Mouse (Mus musculus) ZHBTc4 (cell line): ENCODE measurements around the gene Myh9.
"Not testable (repeated sequence)": the region's sequence is repeated elsewhere in the genome, so short reads cannot be mapped to it uniquely, and the experiment has no call there.

ENCODE experiments used
- DNase-seq: peaks from one replicate; pipeline ENCODE4 v3.0.0-alpha.2; 2011; ENCODE audit warnings: low read depth, low spot score

Myh9 gene

DNA sequence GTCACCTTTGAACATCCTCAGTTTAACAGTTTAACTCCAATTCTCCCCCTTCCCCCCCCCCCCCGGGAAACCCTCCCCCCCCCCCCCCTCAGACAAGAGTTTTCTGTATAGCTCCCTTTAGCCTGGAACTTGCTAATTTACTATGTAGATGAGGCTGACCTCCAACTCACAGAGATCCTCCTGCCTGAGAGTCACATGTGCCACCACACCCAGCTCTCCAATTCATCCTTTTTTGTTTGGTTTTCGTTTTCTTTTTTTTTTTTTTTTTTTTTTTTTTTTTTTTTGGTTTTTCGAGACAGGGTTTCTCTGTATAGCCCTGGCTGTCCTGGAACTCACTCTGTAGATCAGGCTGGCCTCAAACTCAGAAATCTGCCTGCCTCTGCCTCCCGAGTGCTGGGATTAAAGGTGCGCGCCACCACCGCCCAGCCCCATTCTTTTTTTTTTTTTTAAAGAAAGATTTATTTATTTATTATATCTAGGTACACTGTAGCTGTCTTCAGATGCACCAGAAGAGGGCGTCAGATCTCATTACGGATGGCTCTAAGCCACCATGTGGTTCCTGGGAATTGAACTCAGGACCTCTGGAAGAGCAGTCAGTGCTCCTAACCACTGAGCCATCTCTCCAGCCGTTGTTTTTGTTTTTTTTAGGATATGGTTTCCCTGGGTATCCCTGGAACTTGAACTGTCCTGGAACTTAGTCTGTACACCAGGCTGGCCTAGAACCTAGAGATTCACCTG is 25.4 kb upstream of the Myh9 start:
- peak; percentile 84 for DNase-seq

DNA sequence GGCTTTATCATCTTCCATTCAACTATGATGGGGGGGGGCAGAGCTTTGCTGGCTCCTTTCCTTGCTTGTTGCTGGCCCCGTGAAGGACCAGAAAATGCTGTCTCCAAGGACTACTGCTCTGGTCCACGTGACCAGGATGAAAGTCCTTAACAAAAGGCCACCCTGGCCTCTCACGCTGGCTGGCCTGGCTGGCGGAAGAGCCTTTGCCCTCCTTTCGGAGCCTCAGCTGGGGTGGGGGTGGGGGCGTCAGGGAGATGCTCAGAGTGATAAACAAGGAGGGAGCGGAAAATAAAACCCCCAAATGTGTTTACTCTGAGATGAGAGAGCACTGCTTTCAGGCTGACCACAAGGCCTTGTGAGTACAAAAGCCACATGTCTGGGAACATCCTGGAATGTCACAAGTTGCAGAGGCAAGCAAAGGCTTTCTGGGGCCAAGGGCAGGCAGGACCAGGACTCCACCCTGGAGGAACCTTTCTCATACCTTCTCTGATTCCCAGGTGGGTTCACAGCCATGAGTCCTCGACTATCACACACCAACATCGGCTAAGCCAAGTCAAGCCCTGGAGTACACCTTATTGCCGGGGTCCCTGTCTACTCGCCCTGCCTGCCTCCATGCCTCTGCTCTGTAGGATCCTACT is 24.7 kb upstream of the Myh9 start:
- peak; percentile 84 for DNase-seq

DNA sequence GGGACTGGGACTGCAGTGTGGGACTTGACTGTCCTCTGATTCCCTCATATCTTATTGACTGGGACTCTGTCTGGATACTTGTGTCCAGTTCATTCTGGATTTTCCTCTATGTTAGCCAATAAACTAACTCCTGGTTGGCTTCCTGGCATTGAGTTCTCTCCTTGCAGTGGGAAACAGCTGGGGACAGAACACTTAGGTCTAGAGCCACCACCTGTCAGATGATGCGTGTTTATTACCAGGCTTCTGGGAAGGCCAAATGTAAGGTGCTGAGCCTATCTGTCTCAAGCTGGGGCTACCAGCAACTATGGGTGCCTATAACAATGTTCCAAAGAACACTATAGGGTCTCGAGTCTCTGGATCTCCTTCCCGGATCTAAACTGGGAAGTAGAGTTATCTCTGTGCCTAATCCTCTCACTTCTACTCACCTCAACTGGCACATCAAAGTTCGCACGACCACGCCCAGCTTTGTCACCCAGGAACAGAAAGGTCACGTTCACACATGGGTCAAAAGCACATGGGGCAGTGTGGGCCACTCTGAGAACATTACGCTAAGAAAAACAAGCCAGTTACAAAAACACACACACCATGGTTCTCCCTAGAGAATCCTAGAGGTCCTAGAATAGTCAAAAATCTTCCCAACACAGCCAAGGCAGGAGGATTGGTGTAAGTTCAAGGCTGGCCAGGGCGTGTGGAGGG is 22.2 kb upstream of the Myh9 start:
- DNase-seq = no peak

DNA sequence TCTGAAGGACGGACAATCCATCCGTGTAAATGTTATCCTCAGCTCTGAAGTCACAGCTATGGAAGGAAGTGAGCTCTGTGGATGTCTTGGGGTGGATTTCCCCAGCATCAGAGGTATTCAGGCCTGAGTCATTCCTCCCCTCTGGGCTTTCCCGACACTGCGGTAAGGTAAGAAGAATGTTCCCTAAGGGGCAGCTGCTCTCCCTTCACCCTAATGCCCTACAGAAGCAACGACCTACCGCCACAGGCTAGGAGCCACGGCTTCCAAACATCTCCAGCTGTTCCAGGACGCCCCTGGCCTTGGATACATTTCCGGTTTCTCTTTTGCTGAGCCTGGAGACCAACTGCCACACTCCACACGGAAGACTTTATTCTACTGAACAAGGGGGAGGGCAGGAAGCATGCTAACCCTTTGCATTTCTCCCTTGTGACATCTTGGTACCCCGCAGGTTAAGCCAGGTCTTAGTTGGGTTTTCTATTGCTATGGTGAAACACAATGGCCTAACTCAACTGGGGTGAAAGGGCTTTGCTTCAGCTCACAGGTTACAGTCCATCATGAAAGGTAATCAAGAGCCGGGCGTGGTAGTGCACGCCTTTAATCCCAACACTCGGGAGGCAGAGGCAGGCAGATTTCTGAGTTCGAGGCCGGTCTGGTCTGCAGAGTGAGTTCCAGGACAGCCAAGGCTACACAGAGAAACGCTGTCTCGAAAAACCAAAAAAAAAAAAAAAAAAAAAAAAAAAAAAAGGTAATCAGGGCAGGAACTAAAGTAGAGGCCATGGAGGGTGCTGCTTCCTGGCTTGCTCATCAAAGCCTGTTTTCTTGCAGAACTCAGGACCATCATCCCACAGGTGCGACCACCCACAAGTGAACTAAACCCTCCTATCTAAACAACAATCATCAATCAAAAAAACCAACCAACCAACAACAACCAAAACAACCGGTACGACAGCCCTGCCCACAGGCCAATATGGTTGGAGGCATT is 21.3 kb upstream of the Myh9 start:
- peak; percentile 74 for DNase-seq

DNA sequence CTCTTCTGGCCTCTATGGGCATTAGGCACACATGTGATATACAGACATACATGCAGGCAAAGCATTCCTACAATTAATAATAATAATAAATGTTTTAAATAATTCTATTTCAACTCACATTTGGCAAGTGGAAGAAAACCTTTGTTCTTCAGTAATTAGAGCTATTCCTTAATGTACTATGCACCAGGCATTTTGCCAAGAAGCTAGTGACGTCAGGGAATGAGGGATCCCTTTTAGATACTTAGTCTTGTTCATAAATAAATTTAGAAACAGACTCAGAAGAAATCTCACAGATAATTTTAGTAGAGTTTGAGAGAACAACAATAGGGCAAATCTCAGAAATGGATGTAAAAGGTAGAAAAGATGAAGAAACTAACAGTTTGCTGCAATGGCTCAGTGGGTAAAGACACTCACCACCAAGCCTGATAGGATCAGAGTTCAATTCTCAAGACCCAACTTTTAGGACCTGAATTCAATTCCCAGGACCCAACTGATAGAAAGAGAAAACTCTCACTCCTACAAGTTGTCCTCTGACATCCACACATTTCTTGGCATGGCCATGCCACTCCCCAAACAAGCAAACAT is 18.2 kb upstream of the Myh9 start:
- DNase-seq = no peak

GRCm38 (mm10) chr15:77857662-77858156 is 15.7 kb upstream of the Myh9 start:
- DNase-seq = peak; percentile 89

DNA sequence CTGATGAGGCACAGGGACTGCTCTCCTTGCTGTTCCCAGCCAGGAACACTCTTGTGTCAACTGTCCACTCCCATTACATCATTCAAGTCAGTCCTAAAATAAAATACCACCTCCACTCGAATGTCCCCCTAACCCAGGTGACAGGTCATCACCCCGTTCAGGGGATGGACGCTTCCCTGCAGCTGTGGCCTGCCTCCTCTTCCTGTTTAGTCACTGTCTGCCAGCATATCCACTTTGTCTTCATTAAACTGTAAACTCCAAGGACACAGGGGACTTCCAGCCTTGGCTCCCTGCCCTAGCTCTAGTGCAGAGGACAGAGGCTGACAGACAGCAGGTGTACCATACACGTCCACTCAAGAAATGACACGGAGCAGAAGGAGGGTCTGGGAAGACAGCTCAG is 14.6 kb upstream of the Myh9 start:
- no peak for DNase-seq

DNA sequence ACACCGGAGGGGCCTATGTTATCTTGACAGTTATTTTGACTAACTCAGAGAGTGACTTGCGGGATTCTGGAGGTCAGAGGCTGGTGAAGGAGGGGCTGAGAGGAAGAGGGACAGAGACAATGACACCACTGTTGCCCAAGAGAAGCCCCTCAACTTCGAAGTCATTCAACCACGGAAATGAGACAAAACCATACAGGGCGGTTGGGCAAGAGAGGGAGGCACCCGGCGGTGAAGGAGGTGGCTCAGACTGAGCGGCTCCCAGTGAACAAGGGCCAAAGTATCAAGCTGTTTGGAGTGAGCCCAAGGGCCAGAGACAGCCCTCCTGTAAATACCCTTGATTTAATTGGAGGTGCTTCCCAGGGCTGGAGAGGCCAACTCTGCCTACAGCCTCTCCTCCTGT is 13.3 kb upstream of the Myh9 start:
- DNase-seq = no peak

GRCm38 (mm10) chr15:77852001-77852400 is 10.0 kb upstream of the Myh9 start:
- DNase-seq = no peak

DNA sequence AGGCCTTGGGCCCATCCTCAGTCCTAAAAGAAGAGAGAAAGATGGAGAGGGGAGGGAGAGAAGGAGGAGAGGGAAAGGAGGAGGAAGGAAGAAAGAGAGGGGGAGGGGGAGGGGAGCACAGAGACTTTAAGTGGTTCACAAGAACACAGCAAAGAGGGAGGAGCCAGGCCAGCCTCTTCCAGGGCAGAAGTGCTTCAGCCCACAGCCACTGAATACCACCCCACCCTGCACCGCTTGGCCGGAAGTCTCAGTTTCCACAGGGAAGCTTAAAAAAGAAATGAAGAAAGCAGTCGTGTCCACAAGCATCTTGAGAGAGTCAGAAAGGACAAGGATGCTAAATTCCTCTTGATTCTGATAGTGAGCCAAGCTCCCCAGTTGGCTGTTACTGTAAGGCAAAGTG is 9.2 kb upstream of the Myh9 start:
- peak; percentile 85 for DNase-seq

GRCm38 (mm10) chr15:77849572-77850229 is 7.7 kb upstream of the Myh9 start:
- peak; percentile 49 for DNase-seq

DNA sequence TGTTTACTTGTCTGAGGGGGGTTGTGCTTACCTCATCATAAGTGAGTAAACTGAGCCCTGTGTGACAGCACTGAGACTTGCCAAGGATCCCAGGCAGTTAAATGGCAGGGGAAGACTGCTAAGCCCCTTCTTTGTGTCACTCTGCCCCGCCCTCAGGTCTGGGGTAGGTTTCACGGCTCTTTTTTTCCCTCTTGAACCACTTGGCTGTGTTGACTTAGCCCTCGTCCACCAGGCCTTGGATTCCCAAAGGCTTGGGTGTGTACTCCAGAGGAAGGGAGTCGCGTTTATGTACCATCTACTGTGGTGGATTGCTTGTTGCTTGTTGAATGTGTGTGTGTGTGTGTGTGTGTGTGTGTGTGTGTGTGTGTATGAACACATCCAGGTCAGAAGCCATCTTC is 7.1 kb upstream of the Myh9 start:
- peak; percentile 61 for DNase-seq

DNA sequence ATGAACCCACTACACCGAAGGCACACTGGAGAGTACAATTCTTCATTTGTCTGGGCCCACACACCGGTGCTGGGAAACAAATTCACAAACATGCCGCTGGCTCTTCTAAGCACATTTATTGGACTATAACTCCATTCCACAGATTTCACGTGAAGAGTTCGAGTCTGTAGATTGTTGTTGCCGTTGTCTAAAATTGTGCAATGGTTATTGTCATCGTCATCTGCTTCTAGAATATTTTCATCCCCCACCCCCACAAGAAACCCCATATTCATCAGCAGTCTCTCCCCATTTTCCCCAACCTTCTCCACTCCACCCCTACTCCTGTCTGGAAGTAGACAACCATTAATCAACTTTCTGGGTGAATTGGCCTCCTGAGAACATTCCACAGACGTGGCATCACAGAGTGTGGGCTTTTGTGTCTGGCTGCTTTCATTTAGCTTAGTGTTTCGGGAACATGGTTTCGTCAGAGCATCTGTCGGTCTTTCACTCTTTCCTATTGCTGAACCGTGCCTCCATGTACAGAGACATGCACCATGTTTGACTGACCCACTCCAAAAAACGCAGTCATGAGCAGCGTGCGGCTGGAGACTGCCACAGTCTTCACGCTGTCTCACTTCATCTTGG is 6.6 kb upstream of the Myh9 start:
- DNase-seq = no peak

DNA sequence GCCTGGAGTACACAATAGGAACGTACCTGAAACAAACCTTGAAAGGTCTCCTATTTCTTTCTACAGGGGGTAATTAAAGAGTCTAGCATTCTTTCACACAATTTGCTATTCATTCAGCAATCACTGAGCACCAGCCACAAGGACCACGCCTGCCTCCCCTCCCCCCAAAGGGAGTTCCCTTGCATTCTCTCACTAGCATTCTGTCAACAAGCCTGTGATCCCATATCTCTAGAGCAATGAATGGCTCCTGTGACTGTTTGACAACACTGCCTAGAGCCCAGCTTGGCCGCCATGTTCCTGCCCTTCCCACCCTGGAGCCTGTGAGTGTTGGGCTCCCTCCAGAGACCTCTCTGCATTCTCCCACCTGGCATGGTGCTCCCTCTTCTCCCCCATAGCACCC is 5.9 kb upstream of the Myh9 start:
- DNase-seq = peak; percentile 96

- no peak for DNase-seq
Measured at GRCm38 (mm10) chr15:77847108-77847507, 5.1 kb upstream of the Myh9 start.

GRCm38 (mm10) chr15:77845931-77846595 is 4.1 kb upstream of the Myh9 start:
- not testable (repeated sequence) for DNase-seq

DNA sequence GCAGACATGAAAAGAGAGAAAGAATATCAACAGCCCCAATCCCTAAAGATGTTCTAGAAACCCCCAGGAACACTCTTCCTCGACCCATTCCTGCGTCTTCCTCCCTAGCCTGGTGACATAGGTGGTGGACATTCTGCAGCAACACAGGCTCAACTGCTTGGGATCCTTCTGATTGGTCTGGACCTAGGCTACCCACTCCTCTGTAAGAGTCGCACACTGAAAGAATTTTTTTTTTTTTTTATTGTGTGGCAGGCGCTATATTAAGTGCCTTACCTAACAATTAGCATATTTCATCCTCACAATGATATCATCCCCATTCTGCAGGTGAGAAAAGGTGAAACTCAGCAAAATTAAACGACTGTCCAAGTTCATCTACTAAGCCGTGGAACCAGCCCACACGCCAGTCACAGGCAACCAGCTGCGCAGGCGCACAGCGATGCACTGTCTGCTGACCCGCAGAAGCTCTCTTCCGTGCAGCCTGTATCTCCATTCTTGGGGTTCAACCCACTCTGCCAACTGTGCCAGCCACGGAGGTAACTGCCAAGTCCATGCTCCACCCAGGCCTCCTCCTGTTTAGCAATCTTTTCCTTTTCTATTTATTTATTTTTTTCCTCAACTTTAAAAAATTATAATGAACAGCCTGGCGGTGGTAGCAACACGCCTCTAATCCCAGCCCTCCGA is 3.1 kb upstream of the Myh9 start:
- DNase-seq = peak; percentile 75

- no peak for DNase-seq
Measured at GRCm38 (mm10) chr15:77844048-77844447, 2.1 kb upstream of the Myh9 start.

GRCm38 (mm10) chr15:77843494-77844041 is 1.6 kb upstream of the Myh9 start:
- peak; percentile 90 for DNase-seq
